Mouse (Mus musculus) neural tube, embryonic 11.5 days (tissue): ENCODE measurements around the gene Slc24a2. TPM values are rescaled to one million over a fixed set of nuclear protein-coding genes. Genes with fewer than 3 reads are reported as not detected.

Experiments used
- ATAC-seq: fragments of 200-750 bp; cut with Nextera tagmentation; 2 replicates; pipeline ENCODE4 v1.8.0; 2017; ENCODE audit warnings: moderate number of reproducible peaks, mild to moderate bottlenecking, moderate TSS enrichment, moderate library complexity; ENCODE audit not compliant: insufficient read depth, low FRiP score, low TSS enrichment
- DNase-seq: peaks from one replicate; pipeline ENCODE4 v3.0.0-alpha.2; 2015; ENCODE audit warnings: low spot score
- H3K27ac ChIP-seq: fragments of 300-500 bp; sonication (generic); 2 replicates; pipeline ENCODE4 v1.5.1; 2014; ENCODE audit warnings: low read depth, mild to moderate bottlenecking, low read length
- H3K27me3 ChIP-seq: fragments of 300-500 bp; sonication (generic); 2 replicates; pipeline ENCODE4 v1.6.1; 2014; ENCODE audit warnings: mild to moderate bottlenecking, low read length, mixed read lengths; ENCODE audit not compliant: control insufficient read depth, insufficient read depth
- H3K36me3 ChIP-seq: fragments of 300-500 bp; sonication (generic); 2 replicates; pipeline ENCODE4 v1.6.1; 2014; ENCODE audit warnings: mild to moderate bottlenecking, low read length, moderate library complexity, mixed read lengths; ENCODE audit not compliant: control insufficient read depth, insufficient read depth
- H3K4me1 ChIP-seq: fragments of 300-500 bp; sonication (generic); 2 replicates; pipeline ENCODE4 v1.6.1; 2014; ENCODE audit warnings: low read length, mixed read lengths; ENCODE audit not compliant: control insufficient read depth, insufficient read depth
- H3K4me2 ChIP-seq: fragments of 300-500 bp; sonication (generic); 2 replicates; pipeline ENCODE4 v1.6.1; 2014; ENCODE audit warnings: low read depth, mild to moderate bottlenecking, moderate library complexity
- H3K4me3 ChIP-seq: fragments of 300-500 bp; sonication (generic); 2 replicates; pipeline ENCODE4 v1.5.1; 2014; ENCODE audit warnings: low read depth, low read length
- H3K9ac ChIP-seq: fragments of 300-500 bp; sonication (generic); 2 replicates; pipeline ENCODE4 v1.6.1; 2014; ENCODE audit warnings: mild to moderate bottlenecking, low read length
- H3K9me3 ChIP-seq: fragments of 300-500 bp; sonication (generic); 2 replicates; pipeline ENCODE4 v1.6.1; 2016; ENCODE audit warnings: low read length; ENCODE audit not compliant: control insufficient read depth
- WGBS: fragments of 180-500 bp; shearing (Covaris S2); extraction: QIAGEN DNeasy Blood & Tissue Kit; methylation state at CpG from one replicate; pipeline ENCODE4 v1.1.7; 2014; 5-methylcytosine and 5-hydroxymethylcytosine counted together
- polyA plus RNA-seq: library from polyadenylated mRNA; unstranded; fragments of >200 nt; fragmentation: Nextera tagmentation; extraction: Ambion mirVana; gene quantifications from 2 replicates; pipeline ENCODE4 v1.2.1, GENCODE M21; 2014

Gene Slc24a2
- polyA plus RNA-seq, 1 experiment from 2014 or later = 0.99 TPM

GRCm38 (mm10) chr4:87075761-87076160 is 154.5 kb downstream of the Slc24a2 start:
- Histone ChIP-seq H3K27me3 (no peaks in the 10 kb centered on the region), H3K4me3 (no peak overlapping the region), H3K9ac (no peak overlapping the region), H3K36me3 (no peaks in the 10 kb centered on the region), H3K4me1 (no peaks in the 10 kb centered on the region), H3K27ac (no peak overlapping the region), H3K9me3 (no peaks in the 10 kb centered on the region), H3K4me2 (no peak overlapping the region)
- WGBS = 71% methylated on average over 3 of the region's 3 CpGs
- DNase-seq = no peak
- ATAC-seq = no peak

- DNase-seq (no peak), ATAC-seq (no peak)
- Histone ChIP-seq H3K9ac (no peak overlapping the region), H3K27me3 (no peaks in the 10 kb centered on the region), H3K9me3 (no peaks in the 10 kb centered on the region), H3K36me3 (no peaks in the 10 kb centered on the region), H3K4me2 (no peak overlapping the region), H3K4me1 (no peaks in the 10 kb centered on the region), H3K4me3 (no peak overlapping the region), H3K27ac (no peak overlapping the region)
- WGBS = 78% methylated on average over 3 of the region's 3 CpGs
Observed at GRCm38 (mm10) chr4:87068121-87068520, 162.2 kb downstream of the Slc24a2 start.

- WGBS = 84% methylated on average over 5 of the region's 5 CpGs
- no peaks in the 10 kb centered on the region for H3K27me3 ChIP-seq
- H3K4me2 ChIP-seq = no peak overlapping the region
- no peak for DNase-seq
- no peak for ATAC-seq
- no peak overlapping the region for H3K4me3 ChIP-seq
- no peaks in the 10 kb centered on the region for H3K9me3 ChIP-seq
- H3K9ac ChIP-seq = no peak overlapping the region
- H3K27ac ChIP-seq = no peak overlapping the region
- H3K4me1 ChIP-seq = no peaks in the 10 kb centered on the region
- H3K36me3 ChIP-seq = no peaks in the 10 kb centered on the region
Observed at GRCm38 (mm10) chr4:87065227-87065626, 165.1 kb downstream of the Slc24a2 start.

GRCm38 (mm10) chr4:87064561-87064960 is 165.7 kb downstream of the Slc24a2 start:
- WGBS = 85% methylated on average over 2 of the region's 2 CpGs
- H3K9ac ChIP-seq = no peak overlapping the region
- no peaks in the 10 kb centered on the region for H3K4me1 ChIP-seq
- DNase-seq (no peak), ATAC-seq (no peak)
- H3K9me3 ChIP-seq = no peaks in the 10 kb centered on the region
- H3K36me3 ChIP-seq = no peaks in the 10 kb centered on the region
- no peak overlapping the region for H3K27ac ChIP-seq
- H3K27me3 ChIP-seq = no peaks in the 10 kb centered on the region
- H3K4me2 ChIP-seq = no peak overlapping the region
- no peak overlapping the region for H3K4me3 ChIP-seq

- ATAC-seq (no peak), DNase-seq (no peak)
- WGBS = 74% methylated on average over 6 of the region's 6 CpGs
- no peak overlapping the region for H3K9ac ChIP-seq
- no peak overlapping the region for H3K4me2 ChIP-seq
- H3K36me3 ChIP-seq = no peaks in the 10 kb centered on the region
- no peaks in the 10 kb centered on the region for H3K27me3 ChIP-seq
- H3K27ac ChIP-seq = no peak overlapping the region
- H3K4me1 ChIP-seq = no peaks in the 10 kb centered on the region
- no peak overlapping the region for H3K4me3 ChIP-seq
- no peaks in the 10 kb centered on the region for H3K9me3 ChIP-seq
Observed at GRCm38 (mm10) chr4:87062771-87063253, 167.5 kb downstream of the Slc24a2 start.

GRCm38 (mm10) chr4:87061696-87062095 is 168.6 kb downstream of the Slc24a2 start:
- no peaks in the 10 kb centered on the region for H3K36me3 ChIP-seq
- H3K27ac ChIP-seq = no peak overlapping the region
- DNase-seq = no peak
- no peak for ATAC-seq
- no peak overlapping the region for H3K4me2 ChIP-seq
- H3K4me1 ChIP-seq = no peaks in the 10 kb centered on the region
- H3K27me3 ChIP-seq = no peaks in the 10 kb centered on the region
- no peak overlapping the region for H3K4me3 ChIP-seq
- no peaks in the 10 kb centered on the region for H3K9me3 ChIP-seq
- 74% methylated on average over 2 of the region's 2 CpGs for WGBS
- H3K9ac ChIP-seq = no peak overlapping the region

GRCm38 (mm10) chr4:87057572-87057971 is 172.7 kb downstream of the Slc24a2 start:
- no peak overlapping the region for H3K27ac ChIP-seq
- 62% methylated on average over 3 of the region's 3 CpGs for WGBS

GRCm38 (mm10) chr4:87055768-87056167 is 174.5 kb downstream of the Slc24a2 start:
- Histone ChIP-seq H3K4me2 (no peak overlapping the region), H3K4me3 (no peak overlapping the region), H3K27me3 (no peaks in the 10 kb centered on the region), H3K27ac (no peak overlapping the region), H3K36me3 (no peaks in the 10 kb centered on the region), H3K4me1 (no peaks in the 10 kb centered on the region), H3K9ac (no peak overlapping the region), H3K9me3 (no peaks in the 10 kb centered on the region)
- WGBS = 86% methylated on average over 7 of the region's 7 CpGs
- DNase-seq (no peak), ATAC-seq (no peak)

More at GRCm38 (mm10) chr4:87057572-87057971, 172.7 kb downstream of the Slc24a2 start:
- no peaks in the 10 kb centered on the region for H3K27me3 ChIP-seq
- no peak overlapping the region for H3K4me2 ChIP-seq
- DNase-seq (no peak), ATAC-seq (no peak)
- H3K9me3 ChIP-seq = no peaks in the 10 kb centered on the region
- no peaks in the 10 kb centered on the region for H3K4me1 ChIP-seq
- H3K9ac ChIP-seq = no peak overlapping the region
- H3K36me3 ChIP-seq = no peaks in the 10 kb centered on the region
- H3K4me3 ChIP-seq = no peak overlapping the region

GRCm38 (mm10) chr4:87052881-87053280 is 177.4 kb downstream of the Slc24a2 start:
- H3K4me3 ChIP-seq = no peak overlapping the region
- no peaks in the 10 kb centered on the region for H3K9me3 ChIP-seq
- no peaks in the 10 kb centered on the region for H3K36me3 ChIP-seq
- H3K9ac ChIP-seq = no peak overlapping the region
- DNase-seq (no peak), ATAC-seq (no peak)
- H3K4me1 ChIP-seq = no peaks in the 10 kb centered on the region
- no peak overlapping the region for H3K27ac ChIP-seq
- H3K4me2 ChIP-seq = no peak overlapping the region
- no peaks in the 10 kb centered on the region for H3K27me3 ChIP-seq
- WGBS = 97% methylated on average over 5 of the region's 5 CpGs
